Mouse (Mus musculus): Measurements from ENCODE around the gene Esam.

Gene Esam

GRCm38 (mm10) chr9:37530888-37531705 is 3.2 kb downstream of the Esam start:
- DNase-seq = peak in 1 of 2 experiments; percentile 47

- DNase-seq = no peak
Observed at GRCm38 (mm10) chr9:37536851-37537250, 9.0 kb downstream of the Esam start.

GRCm38 (mm10) chr9:37537658-37538250 is 9.9 kb downstream of the Esam start:
- DNase-seq = no peak

GRCm38 (mm10) chr9:37539170-37540025 is 11.5 kb downstream of the Esam start, which contains the start of gene Vsig2:
Vsig2 (plus strand) TSS chr9:37539255.
- DNase-seq = no peak

GRCm38 (mm10) chr9:37540226-37540625 is 12.3 kb downstream of the Esam start:
- no peak for DNase-seq

GRCm38 (mm10) chr9:37540701-37541575 is 13.1 kb downstream of the Esam start:
- no peak for DNase-seq

GRCm38 (mm10) chr9:37541851-37542642 is 14.2 kb downstream of the Esam start:
- no peak for DNase-seq

GRCm38 (mm10) chr9:37543869-37544440 is 16.1 kb downstream of the Esam start:
- no peak for DNase-seq

GRCm38 (mm10) chr9:37544447-37545165 is 16.7 kb downstream of the Esam start:
- peak; percentile 71 to 72 for DNase-seq

- no peak for DNase-seq
Observed at GRCm38 (mm10) chr9:37545166-37545610, 17.3 kb downstream of the Esam start.

GRCm38 (mm10) chr9:37545847-37546452 is 18.1 kb downstream of the Esam start:
- no peak for DNase-seq

- no peak for DNase-seq
Observed at GRCm38 (mm10) chr9:37546889-37547288, 19.0 kb downstream of the Esam start.

GRCm38 (mm10) chr9:37550435-37550834 is 22.6 kb downstream of the Esam start:
- no peak for DNase-seq

- no peak for DNase-seq
Observed at GRCm38 (mm10) chr9:37551751-37552531, 24.1 kb downstream of the Esam start.

- peak; percentile 16 to 18 for DNase-seq
Observed at GRCm38 (mm10) chr9:37552536-37553293, 24.8 kb downstream of the Esam start, which contains the start of gene Nrgn. Nrgn (minus strand) TSS chr9:37552904.

- no peak for DNase-seq
Observed at GRCm38 (mm10) chr9:37554279-37554678, 26.4 kb downstream of the Esam start.

GRCm38 (mm10) chr9:37554838-37555748 is 27.2 kb downstream of the Esam start, which contains the start of gene Siae:
Siae (plus strand) TSS chr9:37555698.
- DNase-seq = no peak
